Mouse (Mus musculus): ENCODE data around the gene Gm11111.

The Gm11111 gene

GRCm38 (mm10) chr5:98582051-98582450 lies 29.6 kb downstream of the Gm11111 start:
- DNase-seq (ENCODE audit: low read depth, low spot score) = no peak

- no peak for DNase-seq (ENCODE audit: low read depth, low spot score)
These were observed 33.4 kb downstream of the Gm11111 start for GRCm38 (mm10) chr5:98585915-98586314.
